Mouse (Mus musculus) 416B (cell line): ENCODE data around the gene Creld1.

Source experiments
- DNase-seq: peaks from one replicate; pipeline ENCODE4 v3.0.0; 2011; ENCODE audit warnings: low read depth

Creld1 gene

DNA sequence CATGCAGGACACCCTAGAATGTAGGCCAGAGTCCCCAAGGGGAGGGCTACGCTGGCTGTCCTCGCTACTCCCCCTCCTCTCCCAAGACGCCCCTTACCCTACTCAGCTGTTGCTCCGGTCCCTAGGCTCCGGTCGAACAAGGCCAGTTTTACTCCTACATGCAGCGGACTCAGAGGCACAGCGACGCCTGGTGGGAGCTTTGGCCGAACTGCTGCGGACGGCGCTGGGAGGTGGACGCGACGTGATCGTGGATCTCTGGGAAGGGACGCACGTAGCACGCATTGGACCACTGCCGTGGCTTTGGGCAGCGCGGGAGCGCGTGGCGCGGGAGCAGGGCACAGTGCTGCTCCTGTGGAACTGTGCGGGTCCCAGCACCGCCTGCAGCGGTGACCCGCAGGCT, 13.7 kb upstream of the Creld1 start:
- DNase-seq, result no peak

DNA sequence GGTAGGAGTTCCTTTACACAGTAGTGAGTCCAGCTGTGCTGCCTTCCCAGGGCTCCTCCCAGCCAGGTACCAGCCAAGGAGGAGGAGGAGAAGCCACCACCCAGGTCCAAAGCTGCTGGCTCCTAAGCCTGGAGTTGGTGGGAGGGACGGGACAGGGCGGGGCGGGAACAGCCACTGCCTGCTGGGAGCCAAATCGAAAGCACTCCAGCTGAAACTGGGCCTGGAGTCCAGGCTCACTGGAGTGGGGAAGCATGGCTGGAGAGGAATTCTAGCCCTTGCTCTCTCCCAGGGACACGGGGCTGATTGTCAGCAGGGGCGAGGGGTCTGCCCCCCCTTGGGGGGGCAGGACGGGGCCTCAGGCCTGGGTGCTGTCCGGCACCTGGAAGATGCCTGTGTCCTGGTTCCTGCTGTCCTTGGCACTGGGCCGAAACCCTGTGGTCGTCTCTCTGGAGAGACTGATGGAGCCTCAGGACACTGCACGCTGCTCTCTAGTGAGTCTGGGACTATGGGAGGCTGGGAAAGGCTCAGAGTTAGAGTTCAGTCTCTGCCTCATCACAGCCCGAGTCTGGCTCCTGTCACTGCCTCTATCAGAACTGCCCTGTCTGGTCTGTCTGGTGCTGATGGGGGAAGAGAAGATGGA, 11.7 kb upstream of the Creld1 start, which contains the start of gene Il17rc:
Il17rc (plus strand) TSS at position 131 of the 640 bp plus-strand sequence.
- no peak for DNase-seq

DNA sequence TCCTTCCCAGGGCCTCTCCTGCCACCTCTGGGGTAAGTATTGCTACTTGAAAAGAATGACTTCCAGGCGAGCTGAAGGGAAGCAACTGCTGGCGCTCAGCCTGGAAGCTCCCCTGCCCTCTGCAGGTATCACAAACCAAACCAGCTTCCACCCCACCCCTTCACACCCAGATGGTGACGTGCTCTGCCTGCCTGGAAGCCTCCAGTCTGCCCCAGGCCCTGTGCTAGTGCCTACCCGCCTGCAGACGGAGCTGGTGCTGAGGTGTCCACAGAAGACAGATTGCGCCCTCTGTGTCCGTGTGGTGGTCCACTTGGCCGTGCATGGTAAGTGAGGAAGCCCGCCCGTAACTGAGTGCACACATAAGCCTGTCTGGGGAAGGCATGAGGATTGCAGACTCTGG, 11.0 kb upstream of the Creld1 start:
- no peak for DNase-seq

DNA sequence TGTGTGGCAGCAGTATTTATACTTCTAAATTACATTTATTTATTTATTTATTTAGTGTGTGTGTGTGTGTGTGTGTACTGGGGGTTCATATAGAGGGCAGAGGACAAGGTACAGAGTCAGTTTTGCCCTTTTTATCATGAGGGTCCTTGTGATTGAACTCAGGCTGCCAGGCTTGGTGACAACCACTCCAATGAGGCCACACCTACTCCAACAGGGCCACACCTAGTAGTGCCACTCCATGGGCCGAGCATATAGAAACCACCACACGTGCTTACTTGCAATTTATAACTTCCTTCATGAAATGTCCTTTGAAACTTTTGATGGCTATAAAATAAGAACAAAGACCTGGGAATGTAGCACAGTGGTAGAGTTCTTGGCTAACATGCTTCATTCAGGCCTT, 9.9 kb upstream of the Creld1 start:
- DNase-seq, result no peak

DNA sequence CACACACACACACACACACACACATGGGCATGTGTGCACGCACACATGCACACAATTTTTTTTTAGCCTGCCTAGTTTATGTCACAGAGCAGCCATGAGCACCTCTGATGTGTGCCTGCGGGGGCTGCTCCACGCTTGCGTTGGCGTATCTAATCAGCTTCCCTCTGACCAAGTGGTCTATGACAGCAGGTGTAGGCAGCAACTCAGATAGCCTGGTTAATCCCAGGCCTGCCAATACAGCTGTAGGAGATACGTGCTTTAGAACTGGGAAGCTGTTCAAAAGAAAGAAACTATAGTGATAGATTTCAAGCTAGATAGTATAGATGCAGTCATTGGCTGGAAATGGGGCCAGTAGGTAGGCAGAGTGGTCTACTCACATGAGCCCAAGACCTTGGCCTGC, 9.4 kb upstream of the Creld1 start:
- DNase-seq, result no peak

DNA sequence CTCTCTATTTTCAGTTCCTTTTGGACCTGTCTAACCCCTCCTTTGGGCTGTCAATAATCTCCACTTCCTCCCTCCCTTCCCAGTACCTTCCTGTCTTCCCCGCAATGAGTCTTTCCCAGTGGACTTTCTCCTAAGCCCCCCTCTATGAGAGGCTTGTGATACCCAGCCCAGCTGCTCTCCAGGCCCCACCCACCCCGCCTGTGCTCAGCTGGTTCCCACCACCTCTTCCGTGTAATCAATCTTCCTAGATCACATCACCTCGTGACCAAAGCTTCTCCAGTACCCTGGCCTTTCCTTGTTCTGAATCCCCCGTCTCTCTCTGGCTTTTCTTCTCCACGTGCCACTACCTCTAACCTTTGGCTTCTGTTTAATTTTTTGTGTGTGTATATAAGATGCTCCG, 5.7 kb upstream of the Creld1 start:
- no peak for DNase-seq

DNA sequence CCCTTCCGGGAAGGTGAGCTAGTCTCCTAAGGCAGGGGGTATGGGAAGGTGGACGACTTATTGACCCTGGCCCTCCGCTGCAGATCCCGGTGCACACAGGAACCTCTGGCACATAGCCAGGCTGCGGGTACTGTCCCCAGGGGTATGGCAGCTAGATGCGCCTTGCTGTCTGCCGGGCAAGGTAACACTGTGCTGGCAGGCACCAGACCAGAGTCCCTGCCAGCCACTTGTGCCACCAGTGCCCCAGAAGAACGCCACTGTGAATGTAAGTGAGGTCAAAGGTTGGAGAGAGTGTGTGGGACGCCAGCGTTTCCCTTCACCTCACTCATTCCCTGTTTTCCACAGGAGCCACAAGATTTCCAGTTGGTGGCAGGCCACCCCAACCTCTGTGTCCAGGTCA, 4.2 kb upstream of the Creld1 start:
- DNase-seq, result no peak

DNA sequence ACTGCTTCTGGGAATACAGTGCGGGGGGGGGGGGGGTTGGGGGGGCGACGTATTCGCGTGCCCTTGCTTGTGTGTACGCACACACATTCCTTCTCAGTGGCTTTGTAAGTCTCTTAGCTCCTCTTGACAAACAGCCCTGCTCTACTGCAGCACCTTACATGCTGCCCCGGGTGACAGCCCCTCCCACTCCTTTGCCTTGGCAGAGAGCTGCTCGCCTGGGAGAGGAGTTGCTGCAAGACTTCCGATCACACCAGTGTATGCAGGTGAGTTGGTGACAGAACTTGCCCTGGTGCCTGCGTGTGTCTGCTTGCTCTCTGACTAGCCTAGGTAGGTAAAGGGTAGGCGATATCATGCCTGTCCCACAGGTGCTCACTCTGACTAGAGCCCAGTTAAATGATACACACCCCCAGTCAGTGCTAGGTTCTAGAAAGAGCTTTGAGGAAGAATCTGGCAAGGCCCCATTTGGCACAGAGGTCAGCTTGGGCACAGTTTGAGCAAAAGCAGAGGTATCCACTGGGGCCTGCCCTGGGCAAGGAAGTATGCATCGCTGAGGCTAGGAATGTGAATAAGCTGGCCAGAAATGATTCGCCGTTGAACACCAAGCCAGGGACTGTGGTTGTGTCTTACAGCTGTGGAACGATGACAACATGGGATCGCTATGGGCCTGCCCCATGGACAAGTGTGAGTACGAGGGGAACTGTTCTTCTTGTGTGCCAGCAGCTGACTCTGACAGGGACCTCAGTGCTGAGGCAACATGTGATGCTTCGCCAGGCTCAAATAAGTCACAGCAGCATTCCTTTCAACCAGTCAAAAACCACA, 2.3 kb upstream of the Creld1 start:
- DNase-seq, result no peak

DNA sequence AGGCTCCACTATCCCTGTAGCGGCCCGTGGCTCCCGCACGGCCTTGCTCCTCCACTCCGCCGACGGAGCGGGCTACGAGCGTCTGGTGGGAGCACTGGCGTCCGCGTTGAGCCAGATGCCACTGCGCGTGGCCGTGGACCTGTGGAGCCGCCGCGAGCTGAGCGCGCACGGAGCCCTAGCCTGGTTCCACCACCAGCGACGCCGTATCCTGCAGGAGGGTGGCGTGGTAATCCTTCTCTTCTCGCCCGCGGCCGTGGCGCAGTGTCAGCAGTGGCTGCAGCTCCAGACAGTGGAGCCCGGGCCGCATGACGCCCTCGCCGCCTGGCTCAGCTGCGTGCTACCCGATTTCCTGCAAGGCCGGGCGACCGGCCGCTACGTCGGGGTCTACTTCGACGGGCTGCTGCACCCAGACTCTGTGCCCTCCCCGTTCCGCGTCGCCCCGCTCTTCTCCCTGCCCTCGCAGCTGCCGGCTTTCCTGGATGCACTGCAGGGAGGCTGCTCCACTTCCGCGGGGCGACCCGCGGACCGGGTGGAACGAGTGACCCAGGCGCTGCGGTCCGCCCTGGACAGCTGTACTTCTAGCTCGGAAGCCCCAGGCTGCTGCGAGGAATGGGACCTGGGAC, 509 bp upstream of the Creld1 start:
- DNase-seq, result no peak

DNA sequence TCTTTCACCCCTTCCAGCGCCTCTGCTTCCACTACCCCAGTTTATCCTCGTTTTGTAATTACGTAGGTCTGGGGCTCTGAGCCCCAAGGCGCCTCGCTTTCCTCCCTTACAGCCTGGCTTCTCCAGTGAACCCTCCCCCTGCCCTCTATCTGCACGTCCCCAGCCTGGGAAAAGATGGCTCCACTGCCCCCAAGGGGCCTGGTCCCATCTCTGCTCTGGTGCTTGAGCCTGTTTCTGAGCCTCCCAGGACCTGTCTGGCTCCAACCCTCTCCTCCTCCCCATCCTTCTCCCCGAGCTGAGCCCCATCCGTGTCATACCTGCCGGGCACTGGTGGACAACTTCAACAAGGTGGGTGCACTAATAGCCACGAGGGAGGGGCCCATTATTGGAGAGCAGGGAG, 632 bp downstream of the Creld1 start:
- no peak for DNase-seq

DNA sequence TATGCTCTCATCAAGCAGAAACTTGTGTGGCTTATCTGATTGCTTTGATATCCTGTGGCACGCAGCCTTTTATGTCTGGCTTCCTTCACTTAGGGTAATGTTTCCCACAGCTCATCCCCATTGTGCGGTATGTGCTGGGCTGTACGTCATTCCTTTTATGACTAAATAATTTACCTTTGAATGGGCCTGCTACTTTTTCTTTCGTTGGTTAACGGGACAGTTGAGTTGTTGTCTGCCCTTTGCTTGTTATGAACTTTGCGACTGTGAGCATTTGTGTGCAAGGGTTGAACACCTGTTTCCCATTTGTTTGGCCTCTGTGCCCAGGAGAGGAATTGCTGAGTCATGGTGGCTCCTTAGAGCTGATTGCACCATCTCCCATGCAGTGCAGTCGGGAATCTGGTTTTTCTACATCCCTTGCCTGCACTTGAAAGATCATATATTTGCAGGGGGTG, 4.1 kb downstream of the Creld1 start:
- peak; percentile 92 for DNase-seq

DNA sequence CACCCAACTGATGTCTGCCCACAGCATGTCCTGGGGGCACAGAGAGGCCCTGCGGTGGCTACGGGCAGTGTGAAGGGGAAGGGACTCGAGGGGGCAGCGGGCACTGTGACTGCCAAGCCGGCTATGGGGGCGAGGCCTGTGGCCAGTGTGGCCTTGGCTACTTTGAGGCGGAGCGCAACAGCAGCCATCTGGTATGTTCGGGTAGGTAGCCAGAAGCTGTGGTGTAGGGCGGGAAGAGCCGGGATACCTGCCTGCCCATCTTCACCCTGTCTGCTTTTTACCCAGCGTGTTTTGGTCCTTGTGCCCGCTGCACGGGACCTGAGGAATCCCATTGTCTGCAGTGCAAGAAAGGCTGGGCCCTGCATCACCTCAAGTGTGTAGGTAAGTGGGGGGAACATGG, 6.3 kb downstream of the Creld1 start:
- no peak for DNase-seq

DNA sequence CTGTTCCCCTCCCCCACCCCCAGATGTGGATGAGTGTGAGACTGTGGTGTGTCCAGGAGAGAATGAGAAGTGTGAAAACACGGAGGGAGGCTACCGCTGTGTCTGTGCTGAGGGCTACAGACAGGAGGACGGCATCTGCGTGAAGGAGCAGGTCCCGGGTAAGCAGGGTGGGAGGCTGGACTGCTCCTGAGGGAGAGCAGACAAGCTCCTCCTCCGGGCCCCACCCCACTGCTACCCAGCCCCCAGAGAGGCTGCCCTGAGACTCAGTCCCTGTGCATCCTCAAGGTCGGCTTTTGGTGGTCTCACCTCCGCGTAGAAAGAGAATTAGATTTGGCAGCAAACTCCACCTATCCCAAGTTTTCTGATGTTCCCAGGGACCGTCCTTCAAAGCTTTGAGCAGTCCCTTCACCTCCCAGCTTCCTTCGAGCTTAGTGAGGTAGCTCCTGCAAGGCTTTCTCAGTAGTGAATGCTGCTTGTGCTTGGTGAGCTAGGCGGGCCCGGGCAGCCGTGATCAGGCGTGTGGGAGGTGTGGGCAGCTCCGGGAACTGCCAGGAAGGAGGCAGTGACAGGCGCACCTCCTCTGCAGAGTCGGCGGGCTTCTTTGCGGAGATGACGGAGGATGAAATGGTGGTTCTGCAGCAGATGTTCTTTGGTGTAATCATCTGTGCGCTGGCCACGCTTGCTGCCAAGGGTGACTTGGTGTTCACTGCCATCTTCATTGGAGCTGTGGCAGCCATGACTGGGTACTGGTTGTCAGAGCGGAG, 9.2 kb downstream of the Creld1 start:
- DNase-seq, result no peak

DNA sequence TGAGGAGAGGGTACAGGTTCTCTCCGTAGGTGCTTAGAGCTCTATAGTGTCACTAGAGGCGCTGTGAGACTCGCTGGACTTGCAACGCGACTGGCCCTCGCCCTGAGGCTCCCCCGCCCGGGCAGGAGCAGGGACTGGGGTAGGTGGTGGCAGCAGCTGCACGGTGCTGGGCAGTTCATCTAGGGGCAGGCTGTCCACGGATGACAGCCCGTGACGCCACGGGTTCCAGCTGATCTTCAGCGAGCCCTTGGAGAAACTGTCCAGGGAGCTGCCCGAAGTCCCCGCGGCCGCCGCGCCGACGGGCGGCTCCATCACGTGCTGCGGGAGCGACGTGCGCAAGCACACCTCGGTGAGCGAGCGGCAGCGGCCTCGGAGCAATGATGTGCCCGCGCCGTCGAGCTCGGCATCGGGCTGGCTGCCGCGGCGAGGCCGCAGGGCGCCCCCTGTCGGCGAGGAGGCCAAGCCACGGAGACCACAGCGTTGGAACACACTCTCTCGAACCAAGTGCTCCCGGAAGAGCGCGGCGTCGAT, 11.2 kb downstream of the Creld1 start:
- no peak for DNase-seq

DNA sequence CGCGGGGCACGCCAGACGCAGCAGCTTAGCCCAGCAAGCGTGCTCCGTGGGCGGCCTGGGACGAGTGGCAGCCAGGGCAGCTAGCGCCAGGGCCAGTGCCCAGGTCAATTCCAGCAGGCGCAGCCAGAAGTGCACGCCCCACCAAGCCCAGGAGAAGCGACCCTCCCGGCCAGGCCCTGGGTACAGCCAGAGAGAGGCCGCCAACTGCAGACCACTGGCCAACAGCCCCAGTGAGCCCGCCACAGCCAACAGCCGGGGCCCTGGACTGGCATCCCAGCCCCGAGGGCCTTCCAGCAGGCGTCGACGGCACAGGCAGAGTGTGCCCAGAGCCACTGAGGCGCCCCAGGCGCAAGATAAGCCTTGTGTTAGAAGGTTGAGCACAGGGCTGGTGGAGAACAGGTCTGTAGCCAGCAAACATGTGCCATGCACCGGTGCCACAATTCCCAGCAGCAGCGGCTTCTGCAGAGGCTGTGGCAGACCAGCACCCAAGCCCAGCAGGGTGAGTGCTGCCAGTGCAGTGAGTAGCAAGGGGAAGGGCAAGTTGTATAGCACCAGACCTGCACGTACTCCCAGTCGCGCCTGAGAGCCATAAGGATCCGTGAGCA, 12.1 kb downstream of the Creld1 start:
- no peak for DNase-seq

DNA sequence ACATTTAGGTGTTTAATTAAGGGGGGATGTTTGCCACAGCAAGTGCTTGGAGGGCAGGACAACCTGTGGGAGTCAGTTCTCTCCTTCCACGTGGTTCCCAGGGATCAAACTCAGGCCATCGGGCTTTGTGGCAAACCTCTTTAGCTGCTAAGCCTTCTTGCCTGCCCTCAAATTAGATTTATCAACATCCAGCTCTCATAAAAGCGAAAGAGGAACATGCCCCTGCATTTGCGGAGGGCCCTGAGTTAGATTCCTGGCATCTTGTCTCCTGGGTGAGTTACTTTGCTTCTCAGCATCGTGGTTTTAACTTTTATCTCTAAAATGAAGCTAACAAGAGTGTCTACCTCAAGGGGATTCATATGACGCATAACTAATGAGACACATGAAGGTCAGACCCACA, 16.2 kb downstream of the Creld1 start:
- no peak for DNase-seq

DNA sequence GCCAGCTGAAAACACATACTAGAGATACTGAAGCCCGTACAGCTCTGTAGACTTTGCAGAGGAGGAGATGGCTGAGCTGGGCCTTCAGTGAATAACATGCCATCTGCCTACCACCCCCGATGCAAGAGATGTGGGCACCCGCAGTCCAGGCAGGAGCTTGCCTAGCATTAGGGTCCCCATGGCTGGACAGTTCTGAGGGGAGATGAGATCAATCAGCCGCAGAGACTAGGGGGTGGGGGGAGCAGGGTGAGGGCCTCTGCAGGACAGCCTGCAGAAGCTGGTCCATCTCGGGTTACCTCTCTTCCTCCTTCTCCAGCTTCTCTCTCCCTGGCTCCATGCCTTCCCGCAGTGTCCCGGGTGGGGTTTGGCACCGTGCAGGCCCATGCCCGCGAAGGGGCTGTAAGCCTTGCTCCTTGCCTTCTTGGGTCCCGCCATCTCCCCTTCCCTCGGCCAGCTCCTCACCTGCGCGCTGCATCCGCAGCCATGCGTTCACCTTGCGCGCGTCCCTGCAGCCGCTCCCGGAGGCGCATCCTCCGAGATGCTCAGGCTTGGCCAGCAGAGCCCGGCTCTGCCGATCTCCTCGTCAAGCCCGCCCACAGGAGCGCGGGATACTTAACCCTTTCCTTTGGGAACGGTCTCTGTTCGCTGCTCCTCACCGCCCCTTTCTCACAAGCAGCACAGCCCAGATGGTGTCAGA, 18.4 kb downstream of the Creld1 start, which contains the start of gene Prrt3:
Prrt3 (minus strand) TSS at position 544 of the 697 bp plus-strand sequence.
- DNase-seq, result no peak

DNA sequence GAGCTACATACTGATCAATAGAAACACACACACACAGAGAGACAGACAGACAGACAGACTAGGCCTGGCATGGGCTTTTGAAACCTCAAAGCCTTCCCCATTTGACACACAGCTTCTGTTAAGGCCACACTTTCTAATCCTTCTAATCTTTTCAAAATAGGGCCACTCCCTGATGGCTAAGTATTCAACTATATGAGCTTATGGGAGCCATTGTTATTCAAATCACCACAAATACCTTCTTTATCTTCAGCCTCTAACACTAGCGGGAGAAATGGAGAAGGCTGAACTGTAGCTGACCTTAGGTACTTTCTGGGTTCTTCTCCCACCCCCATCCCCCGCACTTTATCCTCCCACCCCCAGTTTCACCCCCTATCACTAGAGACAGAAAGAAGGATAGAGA, 19.7 kb downstream of the Creld1 start:
- no peak for DNase-seq

DNA sequence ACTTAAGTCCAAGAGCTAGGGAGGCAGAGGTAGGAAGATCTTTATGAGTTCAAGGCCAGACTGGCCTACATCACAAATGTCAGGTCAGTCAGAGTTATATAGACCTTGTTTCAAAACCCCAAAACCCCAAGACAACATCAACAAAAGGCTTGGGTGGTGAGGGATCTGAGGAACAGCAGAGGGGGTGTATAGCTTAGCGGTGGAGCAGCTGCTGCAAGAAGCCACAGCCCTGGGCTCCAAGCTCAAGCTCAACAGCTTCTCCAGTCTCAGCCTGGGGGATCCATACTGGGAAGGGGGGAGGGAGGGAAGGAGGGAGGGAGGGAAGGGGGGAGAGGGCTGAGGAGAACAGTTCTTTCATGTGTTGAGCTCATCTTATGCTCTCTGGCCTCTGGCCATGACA, 22.6 kb downstream of the Creld1 start:
- DNase-seq, result no peak

DNA sequence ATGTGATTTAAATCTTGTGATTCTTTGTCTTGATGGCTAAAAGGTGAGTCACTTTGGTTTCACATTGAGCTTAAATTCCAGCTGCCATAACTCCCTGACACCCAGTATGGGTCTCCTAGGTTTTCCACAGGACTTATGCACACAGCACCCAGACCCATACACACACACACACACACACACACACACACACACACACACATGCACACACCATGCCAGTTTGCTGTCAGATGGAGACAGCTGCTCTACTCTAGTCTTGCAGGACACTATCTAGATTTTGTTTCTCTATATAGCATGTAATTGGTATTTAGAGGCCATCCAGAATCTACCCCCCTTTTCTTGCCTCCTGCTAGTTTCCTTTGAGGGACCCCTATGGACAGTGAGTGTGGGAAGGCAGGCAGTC, 24.0 kb downstream of the Creld1 start:
- no peak for DNase-seq
